Mouse (Mus musculus): ENCODE measurements at regions not wholly inside any gene's neighbourhood (a gene's known extent, or its start where the extent isn't known, plus 50 kb on each side); places are given as distances from the start of the nearest gene placed in this dataset.

DNA sequence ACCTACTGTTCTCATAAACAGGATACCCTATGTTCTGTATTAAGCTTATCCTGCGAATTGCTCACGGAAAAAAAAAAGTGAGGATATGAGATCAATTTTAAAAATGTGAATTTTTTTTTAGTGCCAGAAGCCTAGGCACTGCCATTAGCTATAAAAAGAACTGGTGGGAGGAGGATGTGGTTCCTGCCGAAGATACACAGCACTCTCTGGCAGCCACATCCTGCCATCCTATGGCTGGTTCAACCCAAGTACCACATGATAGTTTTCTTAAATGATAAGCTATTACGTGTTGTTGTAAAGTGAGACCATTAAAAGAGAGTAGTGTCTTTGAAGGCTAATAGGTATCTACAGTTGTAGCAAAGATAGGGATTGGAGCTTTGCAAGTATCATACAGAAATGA lies 58.2 kb upstream of the Ppp3ca start:
- Histone ChIP-seq H3K27me3 (no peaks in the 10 kb centered on the region), H3K4me1 (replicated peaks) (no peaks in the 10 kb centered on the region), H3K9ac (no peak overlapping the region), H3K4me2 (no peak overlapping the region), H3K36me3 (replicated peaks) (no peaks in the 10 kb centered on the region), H3K27ac (replicated peaks) (no peak overlapping the region), H3K4me3 (replicated peaks) (no peak overlapping the region), H3K9me3 (replicated peaks) (no peaks in the 10 kb centered on the region)
- no peak for ATAC-seq (ENCODE audit: insufficient read depth)
- WGBS (ENCODE audit: insufficient replicate concordance) = 25% methylated on average over 4 of the region's 4 CpGs

DNA sequence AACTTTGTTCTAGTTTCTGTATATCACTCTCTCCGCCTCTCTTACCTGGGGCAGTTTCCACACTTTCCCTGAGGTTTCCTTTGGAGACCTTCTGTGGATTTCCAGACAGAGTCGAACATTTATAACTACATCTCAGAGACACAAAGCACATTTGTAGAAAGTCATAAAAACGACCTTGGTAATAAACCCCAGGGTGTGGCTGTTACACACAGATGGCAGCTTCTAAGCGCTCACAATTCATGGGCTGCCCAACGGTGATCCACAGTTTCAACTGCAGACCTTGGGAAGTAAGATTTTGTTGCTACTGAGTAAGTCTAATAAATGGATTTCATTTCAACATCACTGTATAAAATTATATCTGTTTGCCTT lies 59.4 kb upstream of the Ppp3ca start:
- H3K9ac ChIP-seq = no peak overlapping the region
- H3K9me3 ChIP-seq (replicated peaks) = no peaks in the 10 kb centered on the region
- ATAC-seq (ENCODE audit: insufficient read depth) = no peak
- no peaks in the 10 kb centered on the region for H3K4me1 ChIP-seq (replicated peaks)
- H3K27ac ChIP-seq (replicated peaks) = no peak overlapping the region
- H3K27me3 ChIP-seq = no peaks in the 10 kb centered on the region
- H3K4me2 ChIP-seq = no peak overlapping the region
- 51% methylated on average over 5 of the region's 5 CpGs for WGBS (ENCODE audit: insufficient replicate concordance)
- H3K4me3 ChIP-seq (replicated peaks) = no peak overlapping the region
- H3K36me3 ChIP-seq (replicated peaks) = no peaks in the 10 kb centered on the region

DNA sequence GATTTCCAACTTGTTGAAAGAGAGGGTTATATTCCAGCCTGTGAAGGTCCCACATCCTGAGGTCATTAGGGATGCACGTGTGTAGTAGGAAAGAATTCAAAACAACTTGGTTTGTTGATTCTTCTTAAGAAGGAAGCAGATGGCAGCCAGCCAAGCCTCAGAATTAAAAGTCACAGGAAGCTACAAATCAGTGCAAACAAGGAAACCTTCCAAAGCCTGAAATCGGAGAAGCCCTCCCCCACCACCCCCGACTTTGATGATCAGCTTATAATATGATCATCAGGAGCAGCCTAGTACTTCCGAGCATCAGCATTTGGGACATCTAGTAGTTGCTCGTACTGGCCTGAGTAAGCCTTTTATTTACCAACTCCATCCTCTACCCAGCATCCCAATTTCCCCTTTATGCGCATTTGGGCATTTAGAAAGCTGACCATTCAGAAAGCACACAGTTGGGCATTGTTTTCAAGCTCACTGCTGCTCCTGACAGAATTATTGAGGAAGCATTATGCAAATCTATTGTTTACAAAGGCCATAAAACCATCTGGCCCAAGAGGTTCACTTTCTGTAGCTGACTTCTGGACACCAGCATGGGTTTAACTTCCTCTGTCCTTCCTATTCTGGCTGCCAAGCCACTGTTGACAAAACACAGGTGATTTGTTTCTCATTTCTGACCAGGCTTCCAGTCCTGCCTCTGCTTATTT lies 59.9 kb upstream of the Ppp3ca start:
- H3K4me3 ChIP-seq (replicated peaks) = no peak overlapping the region
- no peak for ATAC-seq (ENCODE audit: insufficient read depth)
- H3K36me3 ChIP-seq (replicated peaks) = no peaks in the 10 kb centered on the region
- no peak overlapping the region for H3K9ac ChIP-seq
- WGBS (ENCODE audit: insufficient replicate concordance) = 29% methylated on average over 6 of the region's 6 CpGs
- H3K4me1 ChIP-seq (replicated peaks) = no peaks in the 10 kb centered on the region
- H3K27ac ChIP-seq (replicated peaks) = no peak overlapping the region
- no peaks in the 10 kb centered on the region for H3K27me3 ChIP-seq
- H3K9me3 ChIP-seq (replicated peaks) = no peaks in the 10 kb centered on the region
- H3K4me2 ChIP-seq = no peak overlapping the region

DNA sequence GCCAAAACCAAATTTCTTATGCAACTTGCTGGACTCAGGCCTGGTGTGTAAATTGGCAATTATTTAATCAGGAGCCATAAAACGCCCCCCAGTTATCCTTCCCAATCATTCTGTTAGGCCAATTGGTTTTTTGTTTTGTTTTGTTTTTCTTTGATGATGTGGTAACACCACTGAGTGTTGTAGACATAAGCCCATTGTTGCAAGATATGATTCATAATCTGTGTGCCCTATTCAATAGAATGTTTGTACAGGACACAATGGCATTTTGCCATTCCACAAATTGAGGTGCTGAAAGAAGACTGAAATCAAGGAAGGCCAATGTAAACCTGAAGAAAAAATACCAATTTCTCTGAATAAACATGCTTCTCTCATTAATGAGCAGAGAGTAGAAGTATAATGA lies 68.2 kb upstream of the Ppp3ca start:
- Histone ChIP-seq H3K27ac (replicated peaks) (no peak overlapping the region), H3K4me1 (replicated peaks) (no peaks in the 10 kb centered on the region), H3K36me3 (replicated peaks) (no peaks in the 10 kb centered on the region), H3K4me3 (replicated peaks) (no peak overlapping the region), H3K4me2 (no peak overlapping the region), H3K9ac (no peak overlapping the region), H3K9me3 (replicated peaks) (no peaks in the 10 kb centered on the region), H3K27me3 (no peaks in the 10 kb centered on the region)
- no peak for ATAC-seq (ENCODE audit: insufficient read depth)
- WGBS (ENCODE audit: insufficient replicate concordance) = 55% methylated on average over 1 of the region's 1 CpGs

DNA sequence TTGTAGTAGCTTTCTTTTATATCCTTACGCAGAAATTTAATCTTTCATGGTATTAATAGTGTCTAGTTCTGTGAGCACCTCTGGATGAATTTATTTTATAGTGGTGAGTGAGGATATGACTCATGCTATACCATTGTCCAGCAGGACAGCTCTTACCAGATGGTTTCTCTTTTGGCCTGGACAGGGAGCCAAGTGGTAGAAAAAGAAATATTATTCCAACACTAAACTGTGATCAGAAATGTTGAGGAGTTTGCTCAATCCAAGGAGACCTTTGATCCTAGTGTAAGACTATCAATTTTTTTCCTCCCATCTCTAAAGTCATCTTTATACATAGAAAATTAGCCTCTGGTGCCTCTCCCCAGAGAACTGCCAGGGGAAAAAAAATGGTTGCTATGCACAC lies 86.0 kb upstream of the Ppp3ca start:
- WGBS (ENCODE audit: insufficient replicate concordance) = 74% methylated on average over 1 of the region's 1 CpGs
- ATAC-seq (ENCODE audit: insufficient read depth) = no peak
- Histone ChIP-seq H3K4me1 (replicated peaks) (no peaks in the 10 kb centered on the region), H3K36me3 (replicated peaks) (no peaks in the 10 kb centered on the region), H3K9ac (no peak overlapping the region), H3K27ac (replicated peaks) (no peak overlapping the region), H3K27me3 (no peaks in the 10 kb centered on the region), H3K4me2 (no peak overlapping the region), H3K9me3 (replicated peaks) (no peaks in the 10 kb centered on the region), H3K4me3 (replicated peaks) (no peak overlapping the region)

DNA sequence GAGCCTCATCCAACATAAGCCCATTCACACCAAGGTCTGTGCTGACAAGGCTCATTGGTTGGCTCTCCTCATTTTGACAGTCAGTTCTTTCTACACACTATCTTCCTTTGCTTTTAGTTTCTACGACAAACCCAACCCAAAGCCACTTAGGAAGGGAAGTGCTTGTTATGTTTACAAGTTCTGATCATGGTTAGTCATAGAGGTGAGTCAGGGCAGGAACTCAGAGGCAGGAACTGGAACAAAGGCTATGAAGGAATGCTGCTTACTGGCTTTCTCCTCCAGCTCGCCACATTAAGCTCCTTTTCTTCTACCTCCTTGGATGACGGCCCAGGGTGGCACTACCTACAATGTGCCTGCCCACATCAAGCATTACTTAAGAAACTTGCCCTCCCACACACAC lies 91.9 kb upstream of the Ppp3ca start:
- Histone ChIP-seq H3K9me3 (replicated peaks) (no peaks in the 10 kb centered on the region), H3K4me1 (replicated peaks) (no peaks in the 10 kb centered on the region), H3K36me3 (replicated peaks) (no peaks in the 10 kb centered on the region), H3K27ac (replicated peaks) (no peak overlapping the region), H3K4me2 (no peak overlapping the region), H3K27me3 (no peaks in the 10 kb centered on the region), H3K4me3 (replicated peaks) (no peak overlapping the region), H3K9ac (no peak overlapping the region)
- ATAC-seq (ENCODE audit: insufficient read depth) = no peak
- 49% methylated on average over 3 of the region's 3 CpGs for WGBS (ENCODE audit: insufficient replicate concordance)

DNA sequence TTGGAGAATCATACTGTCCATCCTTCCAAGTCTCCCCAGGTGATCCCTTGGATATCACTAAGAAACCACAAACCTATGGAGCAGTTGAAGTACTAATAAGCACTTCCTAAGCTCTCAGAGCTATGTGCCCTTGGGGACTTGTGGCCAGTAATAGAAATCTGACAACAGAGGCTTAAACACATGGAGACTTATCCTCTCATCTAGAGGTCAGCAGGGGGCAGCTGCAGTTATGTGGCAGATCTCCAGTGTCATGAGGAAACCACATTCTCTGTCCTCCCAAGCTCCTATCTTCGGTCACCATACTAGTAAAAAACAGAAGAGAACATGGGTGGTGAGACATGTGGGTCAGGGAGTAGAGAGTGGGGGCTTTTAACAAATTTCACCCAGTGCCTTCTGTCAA lies 99.4 kb upstream of the Ppp3ca start:
- ATAC-seq (ENCODE audit: insufficient read depth) = no peak
- WGBS (ENCODE audit: insufficient replicate concordance) = 25% methylated on average over 1 of the region's 1 CpGs
- H3K36me3 ChIP-seq (replicated peaks) = no peaks in the 10 kb centered on the region

DNA sequence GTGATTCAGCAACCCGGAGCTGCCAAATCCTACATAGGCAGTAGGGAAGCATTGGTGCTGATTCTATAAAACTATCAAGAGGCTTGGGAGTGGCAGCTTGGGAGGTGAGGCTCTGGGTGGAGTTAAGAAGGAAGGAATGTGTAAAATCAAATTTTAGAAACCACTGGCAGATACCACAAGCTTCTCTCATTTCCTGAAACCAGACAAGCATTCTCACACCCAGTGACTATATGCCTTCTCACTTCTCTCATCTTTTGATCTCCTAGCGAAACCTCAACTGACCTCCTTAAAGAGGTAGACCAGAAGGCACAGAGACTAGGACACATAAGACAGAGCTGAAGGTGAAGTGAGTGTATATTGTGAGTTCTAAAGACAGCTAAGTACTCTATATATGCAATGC lies 113.4 kb upstream of the Ppp3ca start:
- H3K4me1 ChIP-seq (replicated peaks) = no peaks in the 10 kb centered on the region
- H3K4me3 ChIP-seq (replicated peaks) = no peak overlapping the region
- H3K36me3 ChIP-seq (replicated peaks) = no peaks in the 10 kb centered on the region
- WGBS (ENCODE audit: insufficient replicate concordance) = 60% methylated on average over 2 of the region's 2 CpGs
- no peaks in the 10 kb centered on the region for H3K27me3 ChIP-seq
- no peak overlapping the region for H3K9ac ChIP-seq
- ATAC-seq (ENCODE audit: insufficient read depth) = no peak
- H3K4me2 ChIP-seq = no peak overlapping the region
- H3K9me3 ChIP-seq (replicated peaks) = no peaks in the 10 kb centered on the region
- H3K27ac ChIP-seq (replicated peaks) = no peak overlapping the region

More for the DNA sequence above, 99.4 kb upstream of the Ppp3ca start:
- Histone ChIP-seq H3K4me3 (replicated peaks) (no peak overlapping the region), H3K4me2 (no peak overlapping the region), H3K9me3 (replicated peaks) (no peaks in the 10 kb centered on the region), H3K27ac (replicated peaks) (no peak overlapping the region), H3K4me1 (replicated peaks) (no peaks in the 10 kb centered on the region), H3K27me3 (no peaks in the 10 kb centered on the region), H3K9ac (no peak overlapping the region)

DNA sequence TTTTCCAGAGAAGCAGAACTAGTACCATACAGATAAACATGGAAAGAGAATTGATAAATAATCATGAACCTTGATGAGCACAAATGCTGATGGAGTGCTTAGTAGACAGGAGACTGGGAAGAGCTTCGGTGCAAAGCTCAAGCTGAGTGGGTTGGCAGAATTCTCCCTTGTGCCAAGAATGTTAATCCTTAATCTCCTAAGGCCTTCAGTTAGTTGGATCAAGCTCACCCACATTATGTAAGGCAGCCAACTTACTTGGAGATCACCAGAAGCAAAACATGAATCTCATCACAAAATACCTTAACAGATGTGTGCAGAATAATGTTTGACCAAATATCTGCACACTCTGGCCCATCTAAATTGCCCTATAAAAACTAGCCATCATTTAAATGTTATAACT lies 120.5 kb upstream of the Ppp3ca start:
- Histone ChIP-seq H3K27me3 (no peaks in the 10 kb centered on the region), H3K36me3 (replicated peaks) (no peaks in the 10 kb centered on the region), H3K4me3 (replicated peaks) (no peak overlapping the region), H3K27ac (replicated peaks) (no peak overlapping the region), H3K9me3 (replicated peaks) (no peaks in the 10 kb centered on the region), H3K4me2 (no peak overlapping the region), H3K9ac (no peak overlapping the region), H3K4me1 (replicated peaks) (no peaks in the 10 kb centered on the region)
- ATAC-seq (ENCODE audit: insufficient read depth) = no peak
- WGBS (ENCODE audit: insufficient replicate concordance) = 67% methylated on average over 1 of the region's 1 CpGs

DNA sequence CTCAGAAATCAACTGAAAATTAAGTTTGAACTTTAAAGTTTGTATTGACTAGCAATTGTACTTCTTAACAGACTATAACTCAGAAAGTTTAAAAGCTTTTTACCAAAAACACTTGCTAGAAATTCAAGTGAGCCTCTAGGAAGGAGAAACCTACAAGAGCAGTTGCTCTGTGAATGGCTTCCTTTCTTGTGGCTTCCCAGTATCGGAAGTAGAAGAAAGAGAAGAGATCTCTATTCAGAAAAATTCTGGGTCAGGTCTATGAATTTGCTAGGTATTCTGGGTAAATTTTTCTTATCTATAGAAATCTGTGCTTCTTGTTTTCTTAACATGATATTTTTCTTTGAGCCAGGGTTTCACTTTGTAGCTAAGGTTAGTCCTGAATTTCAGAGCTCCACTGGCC lies 138.3 kb upstream of the Ppp3ca start:
- Histone ChIP-seq H3K9ac (no peak overlapping the region), H3K27ac (replicated peaks) (no peak overlapping the region), H3K4me3 (replicated peaks) (no peak overlapping the region), H3K4me1 (replicated peaks) (no peaks in the 10 kb centered on the region), H3K36me3 (replicated peaks) (no peaks in the 10 kb centered on the region), H3K9me3 (replicated peaks) (no peaks in the 10 kb centered on the region), H3K4me2 (no peak overlapping the region), H3K27me3 (no peaks in the 10 kb centered on the region)
- WGBS (ENCODE audit: insufficient replicate concordance) = 51% methylated on average over 1 of the region's 1 CpGs
- no peak for ATAC-seq (ENCODE audit: insufficient read depth)

DNA sequence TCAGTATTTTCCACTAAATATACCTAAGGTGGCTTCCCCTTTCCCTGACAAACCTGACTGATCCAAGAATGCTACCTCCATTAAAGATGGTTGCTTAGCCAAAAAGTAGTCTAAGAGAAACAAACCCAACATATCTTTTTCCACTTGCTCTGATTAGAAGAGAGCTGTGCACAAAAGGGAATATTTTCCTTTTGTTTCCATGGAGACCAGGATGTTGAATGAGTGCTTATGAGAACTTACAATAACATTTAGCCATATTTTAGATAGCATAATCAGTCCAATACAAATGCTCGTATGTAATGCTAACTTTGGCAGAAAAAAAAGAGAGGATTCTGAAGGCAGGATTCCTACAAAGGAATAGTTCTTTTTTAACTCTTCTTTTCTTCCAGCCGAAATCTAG lies 161.3 kb upstream of the Ppp3ca start:
- Histone ChIP-seq H3K27ac (replicated peaks) (no peak overlapping the region), H3K9me3 (replicated peaks) (no peaks in the 10 kb centered on the region), H3K9ac (no peak overlapping the region), H3K27me3 (no peaks in the 10 kb centered on the region), H3K36me3 (replicated peaks) (no peaks in the 10 kb centered on the region), H3K4me1 (replicated peaks) (no peaks in the 10 kb centered on the region), H3K4me2 (no peak overlapping the region), H3K4me3 (replicated peaks) (no peak overlapping the region)
- WGBS (ENCODE audit: insufficient replicate concordance) = 42% methylated on average over 2 of the region's 2 CpGs
- no peak for ATAC-seq (ENCODE audit: insufficient read depth)

DNA sequence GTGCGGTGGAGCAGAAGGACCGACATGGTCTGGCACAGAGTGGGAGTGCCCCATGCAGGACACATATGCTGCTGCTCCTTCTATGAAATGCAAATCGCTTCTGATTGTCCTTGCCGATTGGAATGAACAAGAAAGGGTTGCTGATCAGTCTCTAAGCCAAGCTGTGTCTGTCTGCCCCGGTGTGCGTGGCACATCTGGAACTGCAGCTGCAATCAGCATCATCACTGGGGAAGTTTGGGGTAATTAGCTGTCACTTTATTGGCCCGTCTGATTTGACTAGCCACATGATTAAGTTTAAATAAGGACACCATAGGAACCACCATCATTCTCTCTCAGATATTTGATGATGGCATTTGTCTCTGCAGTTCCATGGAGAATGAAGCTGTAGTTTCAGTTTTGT lies 162.9 kb upstream of the Ppp3ca start:
- ATAC-seq (ENCODE audit: insufficient read depth) = no peak
- Histone ChIP-seq H3K27ac (replicated peaks) (no peak overlapping the region), H3K9me3 (replicated peaks) (no peaks in the 10 kb centered on the region), H3K4me2 (no peak overlapping the region), H3K36me3 (replicated peaks) (no peaks in the 10 kb centered on the region), H3K4me3 (replicated peaks) (no peak overlapping the region), H3K9ac (no peak overlapping the region), H3K27me3 (no peaks in the 10 kb centered on the region), H3K4me1 (replicated peaks) (no peaks in the 10 kb centered on the region)
- 68% methylated on average over 7 of the region's 7 CpGs for WGBS (ENCODE audit: insufficient replicate concordance)
